In genomic region chr2:127926679-127927324, GRCm38 (mm10) we compare ENCODE assay signal across 19 mouse cellular contexts.
DNase-seq lines count a peak whose midpoint lies in the region; ATAC-seq and TF ChIP-seq lines count a peak whose summit lies in the region.
"Had no signal": no experiment of that assay in that cellular context is flagged by ENCODE, and none has a peak within 500 bp of the region (broad histone marks: within the 10 kb centered on the region; RNA-seq: fewer than 3 reads in every experiment).

No protein-coding gene starts in this region.

- no peaks in the 10 kb centered on the region for H3K36me3 ChIP-seq in kidney, embryonic 15.5 days
- H3K36me3 ChIP-seq in midbrain, embryonic 14.5 days (ENCODE audit: control insufficient read depth, insufficient read depth, low read length): no peaks in the 10 kb centered on the region
- no peaks in the 10 kb centered on the region for H3K36me3 ChIP-seq in midbrain, postnatal 0 days (ENCODE audit: insufficient read depth, low read length)
- no peaks in the 10 kb centered on the region for H3K36me3 ChIP-seq in embryonic facial prominence, embryonic 14.5 days (ENCODE audit: control insufficient read depth, insufficient read depth, low read length)
- no peaks in the 10 kb centered on the region for H3K36me3 ChIP-seq in limb, embryonic 13.5 days
- H3K36me3 ChIP-seq: forebrain, embryonic 12.5 days; heart, embryonic 13.5 days; limb, embryonic 15.5 days; neural tube, embryonic 15.5 days had no signal

- 60% methylated on average over 9 of the region's 9 CpGs for WGBS in kidney, embryonic 15.5 days
- WGBS in midbrain, embryonic 14.5 days: 52% methylated on average over 9 of the region's 9 CpGs
- 61% methylated on average over 9 of the region's 9 CpGs for WGBS in midbrain, postnatal 0 days
- WGBS in embryonic facial prominence, embryonic 14.5 days: 50% methylated on average over 9 of the region's 9 CpGs
- 66% methylated on average over 9 of the region's 9 CpGs for WGBS in limb, embryonic 13.5 days

- no peak overlapping the region for H3K4me2 ChIP-seq in kidney, embryonic 15.5 days
- H3K4me2 ChIP-seq in midbrain, embryonic 14.5 days (ENCODE audit: low read length): no peak overlapping the region
- H3K4me2 ChIP-seq in midbrain, postnatal 0 days (ENCODE audit: low read depth, low read length, poor library complexity, severe bottlenecking): no peak overlapping the region
- H3K4me2 ChIP-seq in embryonic facial prominence, embryonic 14.5 days (ENCODE audit: low read depth, low read length): peak overlapping the region; percentile 34; the same call in 1 of the 2 replicates
- H3K4me2 ChIP-seq in limb, embryonic 13.5 days (replicated peaks): peak overlapping the region; percentile 29
- H3K4me2 ChIP-seq: limb, embryonic 15.5 days; neural tube, embryonic 15.5 days had no signal

- peak overlapping the region; percentile 48 for H3K27ac ChIP-seq in kidney, embryonic 15.5 days
- H3K27ac ChIP-seq in midbrain, embryonic 14.5 days (replicated peaks; ENCODE audit: low read depth, low read length): no peak overlapping the region
- no peak overlapping the region for H3K27ac ChIP-seq in midbrain, postnatal 0 days (ENCODE audit: low read depth, low read length)
- H3K27ac ChIP-seq in embryonic facial prominence, embryonic 14.5 days (replicated peaks; ENCODE audit: low read depth, low read length): peak overlapping the region; percentile 50
- H3K27ac ChIP-seq in limb, embryonic 13.5 days: no peak overlapping the region
- H3K27ac ChIP-seq: forebrain, embryonic 12.5 days; heart, embryonic 13.5 days; limb, embryonic 15.5 days; neural tube, embryonic 15.5 days had no signal

- H3K4me3 ChIP-seq in kidney, embryonic 15.5 days (replicated peaks): no peak overlapping the region
- no peak overlapping the region for H3K4me3 ChIP-seq in midbrain, embryonic 14.5 days (replicated peaks; ENCODE audit: low read depth, low read length)
- H3K4me3 ChIP-seq in midbrain, postnatal 0 days (ENCODE audit: low read depth, low read length): no peak overlapping the region
- no peak overlapping the region for H3K4me3 ChIP-seq in embryonic facial prominence, embryonic 14.5 days (ENCODE audit: low read depth, low read length)
- H3K4me3 ChIP-seq in limb, embryonic 13.5 days: no peak overlapping the region
- H3K4me3 ChIP-seq: forebrain, embryonic 12.5 days; heart, embryonic 13.5 days; limb, embryonic 15.5 days; myocyte; neural tube, embryonic 15.5 days had no signal

- peaks cover 53% of the 10 kb centered on the region for H3K4me1 ChIP-seq in kidney, embryonic 15.5 days
- H3K4me1 ChIP-seq in midbrain, embryonic 14.5 days (ENCODE audit: control insufficient read depth, insufficient read depth, low read length): peaks cover 8% of the 10 kb centered on the region; the same call in 1 of the 2 replicates
- no peaks in the 10 kb centered on the region; the same call in 1 of the 2 replicates for H3K4me1 ChIP-seq in midbrain, postnatal 0 days (ENCODE audit: insufficient read depth, low read length)
- H3K4me1 ChIP-seq in embryonic facial prominence, embryonic 14.5 days (ENCODE audit: control insufficient read depth, insufficient read depth, low read length): peaks cover 28% of the 10 kb centered on the region
- peaks cover 38% of the 10 kb centered on the region for H3K4me1 ChIP-seq in limb, embryonic 13.5 days

- DNase-seq in kidney, postnatal 4 days: no peak
- DNase-seq in midbrain, embryonic 14.5 days: peak; percentile 24
- no peak for DNase-seq in midbrain, postnatal 0 days (ENCODE audit: low spot score)
- peak; percentile 17 for DNase-seq in embryonic facial prominence, embryonic 14.5 days (ENCODE audit: low spot score)
- DNase-seq in thymus, postnatal 10 days (ENCODE audit: low spot score in 2 of 2): no peak
- DNase-seq: adrenal gland, adult 8-10 months; cerebellum, adult 9-11 months; heart, postnatal 36 days; kidney, adult 18-20 months; right cerebral cortex, postnatal 14 days had no signal

- H3K9me3 ChIP-seq in kidney, embryonic 15.5 days (replicated peaks): no peaks in the 10 kb centered on the region
- no peaks in the 10 kb centered on the region for H3K9me3 ChIP-seq in midbrain, embryonic 14.5 days (ENCODE audit: control insufficient read depth, low read length)
- H3K9me3 ChIP-seq in midbrain, postnatal 0 days (ENCODE audit: low read length): no peaks in the 10 kb centered on the region
- no peaks in the 10 kb centered on the region for H3K9me3 ChIP-seq in embryonic facial prominence, embryonic 14.5 days (ENCODE audit: control insufficient read depth, low read length)
- no peaks in the 10 kb centered on the region for H3K9me3 ChIP-seq in limb, embryonic 13.5 days
- H3K9me3 ChIP-seq: forebrain, embryonic 12.5 days; heart, embryonic 13.5 days; limb, embryonic 15.5 days; neural tube, embryonic 15.5 days had no signal

- H3K27me3 ChIP-seq in kidney, embryonic 15.5 days: no peaks in the 10 kb centered on the region
- H3K27me3 ChIP-seq in midbrain, embryonic 14.5 days (ENCODE audit: control insufficient read depth, insufficient read depth, low read length): no peaks in the 10 kb centered on the region
- H3K27me3 ChIP-seq in midbrain, postnatal 0 days (ENCODE audit: insufficient read depth, low read length): no peaks in the 10 kb centered on the region
- H3K27me3 ChIP-seq in embryonic facial prominence, embryonic 14.5 days (replicated peaks; ENCODE audit: control insufficient read depth, insufficient read depth, low read length): no peaks in the 10 kb centered on the region
- peaks cover 3% of the 10 kb centered on the region; the same call in 1 of the 2 replicates for H3K27me3 ChIP-seq in limb, embryonic 13.5 days
- H3K27me3 ChIP-seq: limb, embryonic 15.5 days; neural tube, embryonic 15.5 days had no signal

- no peak for ATAC-seq in kidney, embryonic 15.5 days (replicated peaks; ENCODE audit: low FRiP score)
- no peak for ATAC-seq in midbrain, embryonic 14.5 days (ENCODE audit: low FRiP score, low TSS enrichment)
- no peak for ATAC-seq in midbrain, postnatal 0 days (ENCODE audit: low FRiP score)
- no peak for ATAC-seq in embryonic facial prominence, embryonic 14.5 days (ENCODE audit: low read depth)
- ATAC-seq in limb, embryonic 13.5 days (ENCODE audit: low FRiP score, low read depth): no peak
- ATAC-seq: hindbrain, embryonic 16.5 days; Patski had no signal

- no peak overlapping the region for H3K9ac ChIP-seq in kidney, embryonic 15.5 days
- no peak overlapping the region for H3K9ac ChIP-seq in midbrain, embryonic 14.5 days (replicated peaks; ENCODE audit: low read length)
- H3K9ac ChIP-seq in midbrain, postnatal 0 days (replicated peaks; ENCODE audit: low read length, poor library complexity, severe bottlenecking): no peak overlapping the region
- no peak overlapping the region for H3K9ac ChIP-seq in embryonic facial prominence, embryonic 14.5 days (ENCODE audit: low read depth, low read length)
- no peak overlapping the region for H3K9ac ChIP-seq in limb, embryonic 13.5 days
- H3K9ac ChIP-seq: forebrain, embryonic 12.5 days; heart, embryonic 13.5 days; limb, embryonic 15.5 days; neural tube, embryonic 15.5 days had no signal

- TF ChIP-seq CTCF in midbrain, postnatal 0 days (IDR thresholded peaks at IDR 0.05): no peak

Comparison
In these comparisons a context has a peak if more than half of its experiments do, and no peak if none do; other contexts are left out.
1. DNase-seq: peak in midbrain, embryonic 14.5 days (single experiment) and embryonic facial prominence, embryonic 14.5 days (single experiment); none in kidney, postnatal 4 days (0 of 2), midbrain, postnatal 0 days (single experiment) and thymus, postnatal 10 days (0 of 2).
2. H3K27ac ChIP-seq: peak in kidney, embryonic 15.5 days (single experiment) and embryonic facial prominence, embryonic 14.5 days (single experiment); none in midbrain, embryonic 14.5 days (single experiment), midbrain, postnatal 0 days (single experiment) and limb, embryonic 13.5 days (single experiment).
3. H3K4me2 ChIP-seq: peak in embryonic facial prominence, embryonic 14.5 days (single experiment) and limb, embryonic 13.5 days (single experiment); none in kidney, embryonic 15.5 days (single experiment), midbrain, embryonic 14.5 days (single experiment) and midbrain, postnatal 0 days (single experiment).